Mouse (Mus musculus) embryonic facial prominence, embryonic 10.5 days (tissue): Measurements from ENCODE around the gene Nmur2. TPM values are rescaled to one million over a fixed set of nuclear protein-coding genes. Genes with fewer than 3 reads are reported as not detected.

Experiments used
- DNase-seq: peaks from one replicate; pipeline ENCODE4 v3.0.0-alpha.2; 2017; ENCODE audit warnings: low spot score
- H3K27ac ChIP-seq: fragments of 300-500 bp; sonication (generic); replicated peaks from 2 replicates; pipeline ENCODE4 v1.5.1; 2016; ENCODE audit warnings: mild to moderate bottlenecking
- H3K27me3 ChIP-seq: fragments of 300-500 bp; sonication (generic); replicated peaks from 2 replicates; pipeline ENCODE4 v1.6.1; 2016; ENCODE audit warnings: low read depth, mild to moderate bottlenecking; ENCODE audit not compliant: poor library complexity, severe bottlenecking
- H3K36me3 ChIP-seq: fragments of 300-500 bp; sonication (generic); replicated peaks from 2 replicates; pipeline ENCODE4 v1.6.1; 2016; ENCODE audit warnings: mild to moderate bottlenecking, moderate library complexity
- H3K4me1 ChIP-seq: fragments of 300-500 bp; sonication (generic); 2 replicates; pipeline ENCODE4 v1.6.1; 2016
- H3K4me3 ChIP-seq: fragments of 300-500 bp; sonication (generic); 2 replicates; pipeline ENCODE4 v1.5.1; 2016; ENCODE audit warnings: mild to moderate bottlenecking, moderate library complexity
- H3K9me3 ChIP-seq: fragments of 300-500 bp; sonication (generic); 2 replicates; pipeline ENCODE4 v1.6.1; 2016; ENCODE audit warnings: mild to moderate bottlenecking
- WGBS: fragments of 180-500 bp; shearing (Covaris S2); methylation state at CpG from one replicate; pipeline ENCODE4 v1.1.7; 2016; 5-methylcytosine and 5-hydroxymethylcytosine counted together
- polyA plus RNA-seq: library from polyadenylated mRNA; unstranded; fragments of >200 nt; fragmentation: Nextera tagmentation; extraction: Ambion mirVana; gene quantifications from 2 replicates; pipeline ENCODE4 v1.2.1, GENCODE M21; 2016

Gene Nmur2
- polyA plus RNA-seq, 1 experiment from 2014 or later = not detected

DNA sequence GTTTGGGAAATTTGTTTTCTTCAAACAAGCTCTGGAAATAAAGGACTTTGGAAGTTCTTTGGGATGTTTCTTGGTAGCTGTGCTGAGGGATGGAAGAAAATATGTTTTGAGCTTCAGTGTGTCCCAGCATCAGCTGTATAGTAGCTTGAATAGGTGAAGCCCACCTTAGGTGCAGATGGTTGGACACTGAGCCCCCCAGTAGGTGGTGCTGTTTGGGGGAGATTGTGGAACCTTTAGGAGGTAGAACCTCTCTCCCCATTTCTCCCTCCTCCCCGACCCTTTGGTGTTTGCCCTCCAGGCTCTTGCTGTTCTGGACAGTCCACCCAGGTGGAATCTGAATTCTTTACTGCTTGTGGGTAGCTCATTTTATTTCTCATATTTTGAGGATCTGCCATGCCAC lies 48.0 kb downstream of the Nmur2 start:
- H3K36me3 ChIP-seq = no peaks in the 10 kb centered on the region
- DNase-seq = no peak
- 48% methylated on average over 1 of the region's 1 CpGs for whole genome bisulfite sequencing

DNA sequence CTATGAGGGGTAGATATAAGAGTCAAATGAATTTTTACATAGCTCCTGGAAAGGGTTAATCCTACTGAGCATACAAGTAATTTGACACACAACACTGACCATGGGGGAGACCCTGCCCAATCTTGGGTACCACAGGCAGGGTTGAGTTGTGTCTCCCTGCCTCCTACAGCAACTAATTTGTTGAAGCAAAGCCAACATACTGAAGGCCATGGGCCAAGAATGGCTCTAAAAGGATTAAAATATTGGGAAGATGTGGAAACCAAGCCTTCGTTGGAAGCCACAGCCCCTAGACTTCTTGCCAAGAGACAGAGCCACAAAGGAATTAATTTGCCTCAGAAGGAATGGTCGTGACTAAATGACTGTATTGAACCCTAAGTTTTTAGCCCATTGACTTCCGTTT lies 48.7 kb downstream of the Nmur2 start:
- Histone ChIP-seq H3K4me1 (no peaks in the 10 kb centered on the region), H3K9me3 (no peaks in the 10 kb centered on the region), H3K4me3 (no peak overlapping the region), H3K27me3 (no peaks in the 10 kb centered on the region), H3K27ac (no peak overlapping the region), H3K36me3 (no peaks in the 10 kb centered on the region)
- no peak for DNase-seq
- WGBS = 83% methylated on average over 3 of the region's 3 CpGs

More for the DNA sequence above, 48.0 kb downstream of the Nmur2 start:
- no peaks in the 10 kb centered on the region for H3K4me1 ChIP-seq
- H3K9me3 ChIP-seq = no peaks in the 10 kb centered on the region
- no peak overlapping the region for H3K4me3 ChIP-seq
- H3K27ac ChIP-seq = no peak overlapping the region
- H3K27me3 ChIP-seq = no peaks in the 10 kb centered on the region

DNA sequence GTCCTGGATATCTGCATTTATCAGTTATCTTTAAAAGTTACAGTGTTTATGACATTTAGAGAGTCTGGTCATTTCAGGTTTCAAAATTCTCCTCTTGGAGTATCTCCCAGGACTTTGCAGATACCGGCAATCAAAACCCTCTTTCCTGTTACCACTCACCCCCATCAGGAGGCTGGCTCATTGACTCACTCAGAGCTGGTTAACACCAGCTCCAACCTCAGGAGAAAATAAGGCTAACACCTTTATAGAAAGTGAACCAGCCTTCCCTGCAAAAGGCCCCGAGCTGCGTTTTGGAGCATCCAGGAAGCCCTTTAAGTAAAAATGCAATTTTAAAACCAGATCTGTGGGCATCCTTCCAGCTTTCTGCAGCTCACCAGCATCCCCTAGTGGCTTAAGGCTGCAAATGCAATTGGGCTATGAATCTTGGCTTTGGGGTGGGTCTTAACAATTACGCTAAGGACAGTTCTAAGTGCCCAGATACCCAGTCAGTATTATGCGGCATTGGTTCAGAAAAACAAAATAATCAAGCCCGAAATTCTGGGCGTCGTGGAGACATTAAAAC lies 49.2 kb downstream of the Nmur2 start:
- Histone ChIP-seq H3K27ac (no peak overlapping the region), H3K4me1 (no peaks in the 10 kb centered on the region), H3K27me3 (no peaks in the 10 kb centered on the region), H3K36me3 (no peaks in the 10 kb centered on the region), H3K9me3 (no peaks in the 10 kb centered on the region), H3K4me3 (no peak overlapping the region)
- DNase-seq = peak; percentile 59
- 19% methylated on average over 8 of the region's 8 CpGs for WGBS

DNA sequence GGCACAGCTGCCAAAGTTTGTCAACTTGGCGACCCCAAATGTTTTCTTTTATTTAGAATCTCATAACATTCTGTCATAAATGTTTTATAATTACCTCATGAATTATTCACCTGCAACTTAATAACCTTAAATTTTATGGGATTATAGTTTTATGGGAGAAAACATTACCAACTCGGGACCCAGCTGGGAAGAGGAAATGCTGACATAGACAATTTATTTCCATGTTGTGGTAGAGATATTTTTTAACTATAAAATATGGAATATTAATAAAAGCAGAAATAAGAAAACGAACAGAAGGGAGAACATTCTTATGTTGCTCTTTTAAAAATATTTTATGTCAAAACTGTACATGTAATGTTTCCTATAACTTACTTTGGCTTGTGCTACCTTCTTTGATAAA lies 56.2 kb downstream of the Nmur2 start:
- no peaks in the 10 kb centered on the region for H3K4me1 ChIP-seq
- no peaks in the 10 kb centered on the region for H3K27me3 ChIP-seq
- no peaks in the 10 kb centered on the region for H3K36me3 ChIP-seq
- no peaks in the 10 kb centered on the region for H3K9me3 ChIP-seq
- no peak overlapping the region for H3K4me3 ChIP-seq
- WGBS = 73% methylated on average over 3 of the region's 3 CpGs
- no peak for DNase-seq
- no peak overlapping the region for H3K27ac ChIP-seq

DNA sequence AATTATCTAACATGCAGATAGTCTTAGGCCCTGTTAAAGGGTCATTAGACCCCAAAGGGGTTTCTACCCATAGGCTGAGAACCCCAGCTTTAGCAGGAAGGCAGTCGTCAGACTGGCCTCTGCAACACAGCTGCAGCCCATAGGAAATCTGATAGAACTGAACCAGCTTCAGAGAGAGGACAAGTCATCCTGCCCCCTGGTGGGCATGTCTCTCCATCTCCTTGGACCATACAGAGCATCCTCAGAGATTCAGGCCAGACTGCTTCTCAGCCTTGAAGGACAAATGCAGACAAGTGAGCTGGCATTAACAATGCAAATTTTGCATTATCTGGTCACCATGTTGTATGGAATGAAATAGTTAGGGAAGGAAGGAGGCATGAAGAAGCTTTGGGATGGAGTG lies 59.2 kb downstream of the Nmur2 start:
- Histone ChIP-seq H3K27ac (no peak overlapping the region), H3K36me3 (no peaks in the 10 kb centered on the region), H3K4me3 (no peak overlapping the region), H3K27me3 (no peaks in the 10 kb centered on the region), H3K4me1 (no peaks in the 10 kb centered on the region), H3K9me3 (no peaks in the 10 kb centered on the region)
- DNase-seq = peak; percentile 28
- 56% methylated on average over 1 of the region's 1 CpGs for WGBS

DNA sequence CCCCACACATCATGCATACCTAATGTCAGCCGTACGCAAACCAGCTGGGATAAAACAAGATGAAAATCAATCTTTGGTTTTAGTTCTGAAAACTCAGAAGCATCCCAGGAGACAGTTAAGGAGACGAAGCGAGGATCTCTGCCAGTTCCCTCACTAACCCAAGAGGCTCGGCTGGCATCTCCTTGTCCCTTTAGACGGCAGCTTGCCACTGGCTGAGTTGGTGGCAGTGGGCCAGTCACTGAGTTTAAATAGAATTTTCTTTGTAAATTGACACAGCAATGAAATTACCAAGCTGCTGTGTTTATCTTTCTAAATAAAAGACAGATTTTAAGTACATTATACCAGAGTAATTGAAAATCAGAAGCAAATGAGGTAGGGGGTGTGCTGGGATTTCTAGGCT lies 62.7 kb downstream of the Nmur2 start:
- H3K4me1 ChIP-seq = no peaks in the 10 kb centered on the region
- H3K4me3 ChIP-seq = no peak overlapping the region
- no peaks in the 10 kb centered on the region for H3K36me3 ChIP-seq
- no peaks in the 10 kb centered on the region for H3K9me3 ChIP-seq
- no peak for DNase-seq
- WGBS = 82% methylated on average over 6 of the region's 6 CpGs
- no peak overlapping the region for H3K27ac ChIP-seq
- no peaks in the 10 kb centered on the region for H3K27me3 ChIP-seq
